Mouse (Mus musculus) erythroblast, embryonic 14.5 days (primary cell): ENCODE data around the gene Tbx2. TPM values are rescaled to one million over a fixed set of nuclear protein-coding genes. Genes with fewer than 3 reads are reported as not detected.

Experiments
- H3K27me3 ChIP-seq: 2 replicates; pipeline ENCODE4 v1.6.1; 2012; ENCODE audit warnings: inconsistent platforms; ENCODE audit not compliant: control insufficient read depth
- H3K36me3 ChIP-seq: 2 replicates; pipeline ENCODE4 v1.6.1; 2012; ENCODE audit warnings: mild to moderate bottlenecking, inconsistent platforms; ENCODE audit not compliant: control insufficient read depth
- H3K4me1 ChIP-seq: 2 replicates; pipeline ENCODE4 v1.6.1; 2012; ENCODE audit warnings: inconsistent platforms; ENCODE audit not compliant: control insufficient read depth
- H3K4me3 ChIP-seq: replicated peaks from 2 replicates; pipeline ENCODE3; 2012; ENCODE audit warnings: moderate library complexity, mild to moderate bottlenecking, inconsistent platforms
- H3K9me3 ChIP-seq: 2 replicates; pipeline ENCODE4 v1.6.1; 2012; ENCODE audit warnings: low read length, inconsistent platforms, mixed read lengths; ENCODE audit not compliant: control insufficient read depth
- GATA1 ChIP-seq: IDR thresholded peaks from 2 replicates; pipeline ENCODE4 v1.6.1; 2012; ENCODE audit warnings: low read length, inconsistent platforms, mixed read lengths
- TAL1 ChIP-seq: IDR thresholded peaks from 3 replicates; pipeline ENCODE4 v1.6.1; 2012; ENCODE audit warnings: low read length, inconsistent platforms, mixed read lengths
- polyA plus RNA-seq: library from polyadenylated mRNA; stranded (reverse); fragments of >175 nt; gene quantifications from 2 replicates; pipeline ENCODE4 v1.2.3, GENCODE M21; 2012

Tbx2 gene
- polyA plus RNA-seq, 1 experiment = 0.12 TPM

GRCm38 (mm10) chr11:85850758-85851157 is 18.4 kb downstream of the Tbx2 start:
- no peaks in the 10 kb centered on the region for H3K9me3 ChIP-seq
- TF ChIP-seq TAL1 (no peak), GATA1 (no peak)

GRCm38 (mm10) chr11:85857997-85858698 is 25.8 kb downstream of the Tbx2 start:
- no peaks in the 10 kb centered on the region for H3K27me3 ChIP-seq
- H3K4me3 ChIP-seq = no peak overlapping the region
- no peaks in the 10 kb centered on the region for H3K9me3 ChIP-seq
- H3K4me1 ChIP-seq = no peaks in the 10 kb centered on the region
- H3K36me3 ChIP-seq = no peaks in the 10 kb centered on the region
- no peak for TF ChIP-seq TAL1
- TF ChIP-seq GATA1 = no peak

More at GRCm38 (mm10) chr11:85850758-85851157, 18.4 kb downstream of the Tbx2 start:
- Histone ChIP-seq H3K36me3 (no peaks in the 10 kb centered on the region), H3K27me3 (peaks cover 42% of the 10 kb centered on the region), H3K4me3 (no peak overlapping the region), H3K4me1 (peaks cover 6% of the 10 kb centered on the region)

GRCm38 (mm10) chr11:85864363-85864762 is 32.0 kb downstream of the Tbx2 start:
- no peaks in the 10 kb centered on the region for H3K4me1 ChIP-seq
- no peak for TF ChIP-seq TAL1
- no peak for TF ChIP-seq GATA1
- no peaks in the 10 kb centered on the region for H3K27me3 ChIP-seq
- no peaks in the 10 kb centered on the region for H3K9me3 ChIP-seq
- H3K36me3 ChIP-seq = no peaks in the 10 kb centered on the region
- no peak overlapping the region for H3K4me3 ChIP-seq

- H3K27me3 ChIP-seq = peaks cover 22% of the 10 kb centered on the region
- H3K9me3 ChIP-seq = no peaks in the 10 kb centered on the region
- H3K4me3 ChIP-seq = no peak overlapping the region
- H3K4me1 ChIP-seq = no peaks in the 10 kb centered on the region
- H3K36me3 ChIP-seq = no peaks in the 10 kb centered on the region
- TF ChIP-seq TAL1 = no peak
- TF ChIP-seq GATA1 = no peak
Observed at GRCm38 (mm10) chr11:85876059-85876788, 43.9 kb downstream of the Tbx2 start.

GRCm38 (mm10) chr11:85884498-85884897 is 52.1 kb downstream of the Tbx2 start:
- H3K27me3 ChIP-seq = peaks cover 87% of the 10 kb centered on the region

GRCm38 (mm10) chr11:85885665-85886428 is 53.5 kb downstream of the Tbx2 start, which contains the start of gene Tbx4:
TSS of gene Tbx4 (plus strand) at chr11:85886422.
- no peak for TF ChIP-seq TAL1
- TF ChIP-seq GATA1 = no peak
- Histone ChIP-seq H3K4me1 (no peaks in the 10 kb centered on the region), H3K36me3 (no peaks in the 10 kb centered on the region), H3K9me3 (peaks cover 6% of the 10 kb centered on the region; the same call in 1 of the 2 replicates), H3K27me3 (peaks cover 93% of the 10 kb centered on the region), H3K4me3 (no peak within 1 kb of the TSS)

More at GRCm38 (mm10) chr11:85884498-85884897, 52.1 kb downstream of the Tbx2 start:
- no peak for TF ChIP-seq GATA1
- no peak for TF ChIP-seq TAL1
- Histone ChIP-seq H3K4me3 (no peak overlapping the region), H3K36me3 (no peaks in the 10 kb centered on the region), H3K4me1 (no peaks in the 10 kb centered on the region), H3K9me3 (no peaks in the 10 kb centered on the region; the same call in 1 of the 2 replicates)

GRCm38 (mm10) chr11:85886429-85886785 is 54.1 kb downstream of the Tbx2 start:
- no peak for TF ChIP-seq TAL1
- no peak for TF ChIP-seq GATA1
- Histone ChIP-seq H3K27me3 (peaks cover 94% of the 10 kb centered on the region), H3K9me3 (peaks cover 6% of the 10 kb centered on the region; the same call in 1 of the 2 replicates), H3K4me3 (no peak overlapping the region), H3K4me1 (no peaks in the 10 kb centered on the region), H3K36me3 (no peaks in the 10 kb centered on the region)

- Histone ChIP-seq H3K4me1 (no peaks in the 10 kb centered on the region), H3K36me3 (no peaks in the 10 kb centered on the region), H3K9me3 (peaks cover 6% of the 10 kb centered on the region; the same call in 1 of the 2 replicates), H3K27me3 (peaks cover 98% of the 10 kb centered on the region), H3K4me3 (no peak overlapping the region)
- TF ChIP-seq GATA1 = no peak
- no peak for TF ChIP-seq TAL1
Observed at GRCm38 (mm10) chr11:85887273-85887672, 54.9 kb downstream of the Tbx2 start.
